Mouse (Mus musculus): ENCODE measurements around the gene Itih1. TPM values are rescaled to one million over a fixed set of nuclear protein-coding genes. Genes with fewer than 3 reads are reported as not detected.

The Itih1 gene
- 100 to 1,000 TPM in 1 of 2 experiments, 10 to 100 TPM in 1; 52.9 to 125 TPM for total RNA-seq (2021)
- long read RNA-seq, experiment 1, partial matches to known transcripts = 51 of 212 reads
- long read RNA-seq, experiment 1, other reads (novel, unspliced or antisense) = 161 of 212 reads
- long read RNA-seq, experiment 2, partial matches to known transcripts = 1 of 5 reads
- long read RNA-seq, experiment 2, other reads (novel, unspliced or antisense) = 4 of 5 reads

DNA sequence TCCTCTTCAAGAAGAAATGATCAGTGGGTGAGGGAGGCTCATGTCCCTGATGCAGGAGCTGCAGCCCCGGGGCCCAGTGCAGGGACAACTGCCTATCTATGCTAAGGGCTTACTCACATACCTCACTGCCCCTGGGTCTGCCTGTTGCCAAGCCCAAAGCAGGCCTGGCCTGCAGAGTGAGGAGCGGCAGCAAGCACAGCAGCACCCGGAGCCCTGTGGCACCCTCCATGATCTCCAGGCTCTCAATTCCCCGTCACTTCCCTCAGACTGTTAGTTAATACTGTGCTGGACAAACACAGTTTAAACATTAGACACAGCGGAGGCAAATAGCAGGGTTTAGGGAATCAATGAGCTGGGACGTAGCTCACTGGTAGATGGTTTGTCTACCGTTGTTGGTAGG, at the start of gene Itih1:
Gene Itih1 (minus strand): TSS at position 252 of the 400 bp plus-strand sequence.
- DNase-seq = no peak

DNA sequence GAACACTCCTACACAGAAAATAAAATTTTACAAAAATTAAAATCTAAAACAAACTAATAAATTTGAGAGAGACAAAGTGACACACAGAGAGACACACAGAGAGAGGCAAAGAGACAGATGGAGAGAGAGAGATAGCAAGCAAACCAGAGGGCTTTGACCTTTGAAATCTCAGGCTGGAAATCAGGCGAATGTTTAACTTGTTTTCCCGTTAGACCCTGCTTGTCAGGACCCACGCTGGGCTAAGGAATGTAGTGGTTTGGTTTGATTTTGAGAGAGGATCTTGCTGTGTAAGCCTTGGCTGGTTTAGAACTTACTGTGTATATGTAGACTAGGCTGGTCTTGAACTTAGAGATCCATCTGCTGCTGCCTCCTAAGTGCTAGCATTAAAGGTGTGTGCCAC, 33.1 kb upstream of the Itih1 start:
- DNase-seq = no peak

DNA sequence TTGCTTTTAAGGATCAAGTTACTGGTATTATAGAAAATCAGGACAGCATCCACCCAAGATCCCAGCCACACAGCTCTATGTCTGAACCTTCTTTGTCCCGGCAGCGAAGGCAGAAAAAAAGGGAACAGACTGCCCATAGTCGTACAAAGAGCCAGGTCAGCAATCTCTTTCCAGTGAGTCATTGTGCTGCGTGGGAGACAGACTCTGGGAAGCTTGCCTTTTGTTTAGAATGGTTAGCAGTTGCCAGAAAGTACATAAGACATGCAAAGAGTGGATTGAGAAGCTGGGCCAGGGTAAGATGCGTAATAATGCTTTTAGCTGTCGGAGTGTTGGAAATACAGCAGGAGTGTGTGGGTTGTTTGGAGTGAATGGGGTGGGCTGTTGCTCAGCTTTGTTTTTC, 31.1 kb upstream of the Itih1 start:
- DNase-seq = peak; percentile 37

DNA sequence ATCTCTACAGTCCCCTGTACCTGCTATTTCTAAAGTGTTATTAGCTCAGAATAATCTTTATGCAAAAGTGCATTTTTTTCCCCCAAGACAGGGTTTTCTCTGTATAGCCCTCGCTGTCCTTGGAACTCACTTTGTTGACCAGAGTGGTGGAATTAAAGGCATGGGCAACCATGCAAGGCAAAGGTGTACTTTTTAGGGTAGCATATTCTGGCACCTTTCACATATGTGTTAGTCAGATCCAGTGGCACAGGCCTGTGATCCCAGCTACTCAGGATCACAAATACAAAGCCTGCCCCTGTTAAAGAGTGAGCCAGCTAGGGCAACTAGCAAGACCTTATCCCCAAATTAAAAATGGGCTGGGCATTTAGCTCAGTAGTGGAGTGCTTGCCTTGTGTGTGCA, 17.3 kb upstream of the Itih1 start:
- no peak for DNase-seq

DNA sequence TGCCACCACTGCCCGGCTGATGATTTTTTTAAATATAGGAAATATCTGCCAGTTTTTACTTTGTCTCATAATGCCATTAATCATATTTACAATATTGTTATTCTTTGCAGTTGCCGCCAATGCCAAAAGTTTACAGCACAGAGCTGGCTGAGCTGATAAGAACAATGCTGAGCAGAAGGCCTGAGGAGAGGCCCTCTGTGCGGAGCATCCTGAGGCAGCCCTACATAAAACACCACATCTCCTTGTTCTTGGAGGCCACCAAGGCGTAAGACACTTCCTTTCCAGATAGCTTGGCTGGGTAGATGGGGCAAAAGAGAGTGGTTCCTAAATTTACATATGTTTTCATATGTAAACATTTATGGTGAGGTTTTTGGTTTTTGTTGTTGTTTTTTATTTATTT, 15.9 kb upstream of the Itih1 start:
- no peak for DNase-seq

DNA sequence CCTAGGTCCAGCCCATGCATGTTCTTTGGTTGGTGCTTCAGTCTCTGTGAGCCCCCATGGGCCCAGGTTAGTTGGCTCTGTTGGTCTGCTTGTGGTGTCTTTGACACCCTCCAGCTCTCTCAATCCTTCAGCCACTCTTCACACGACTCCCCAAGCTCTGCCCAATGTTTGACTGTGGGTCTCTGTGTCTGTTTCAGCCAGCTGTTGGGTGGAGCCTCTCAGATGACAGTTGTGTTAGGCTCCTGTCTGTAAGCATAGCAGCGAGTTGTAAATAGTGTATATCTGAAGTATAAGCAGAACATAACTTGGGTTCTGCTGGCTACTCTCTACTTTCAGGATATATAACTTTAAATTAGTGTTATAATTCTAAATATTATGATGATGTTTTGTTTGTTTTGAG, 15.4 kb upstream of the Itih1 start:
- DNase-seq = no peak

DNA sequence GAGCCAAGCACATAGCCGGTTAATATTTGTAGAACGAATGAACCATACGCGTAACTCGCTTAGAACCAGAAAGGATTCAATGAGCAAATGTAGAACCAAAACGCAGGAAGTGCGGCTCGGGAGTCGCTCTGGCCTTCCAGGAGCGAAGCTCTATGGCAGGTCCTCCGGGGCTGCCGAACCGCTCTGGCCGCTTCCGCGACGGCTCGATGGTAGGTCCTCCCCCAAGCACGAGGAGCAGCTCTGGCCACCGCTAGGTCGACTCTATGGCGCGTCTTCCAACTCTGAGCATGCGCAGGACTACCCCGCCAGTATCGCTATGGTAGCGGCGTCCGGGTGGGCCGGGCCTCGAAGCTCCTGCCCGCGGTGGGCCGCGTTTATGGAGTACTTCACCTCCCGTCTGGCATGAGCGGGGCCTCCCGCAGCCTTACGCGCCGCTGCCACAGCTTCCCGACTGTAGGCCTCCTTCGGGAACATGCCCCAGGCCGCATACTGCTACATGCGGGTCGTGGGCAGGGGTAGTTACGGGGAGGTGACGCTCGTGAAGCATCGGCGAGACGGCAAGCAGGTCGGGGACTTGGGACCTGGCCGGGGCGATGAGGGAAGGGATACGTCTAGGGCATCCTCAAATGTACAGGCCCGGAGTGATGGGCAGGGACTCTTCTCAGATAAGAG, 8.2 kb upstream of the Itih1 start, which contains the start of gene Nek4:
Gene Nek4 (plus strand): TSS at position 224 of the 672 bp plus-strand sequence.
- DNase-seq = peak; percentile 97

DNA sequence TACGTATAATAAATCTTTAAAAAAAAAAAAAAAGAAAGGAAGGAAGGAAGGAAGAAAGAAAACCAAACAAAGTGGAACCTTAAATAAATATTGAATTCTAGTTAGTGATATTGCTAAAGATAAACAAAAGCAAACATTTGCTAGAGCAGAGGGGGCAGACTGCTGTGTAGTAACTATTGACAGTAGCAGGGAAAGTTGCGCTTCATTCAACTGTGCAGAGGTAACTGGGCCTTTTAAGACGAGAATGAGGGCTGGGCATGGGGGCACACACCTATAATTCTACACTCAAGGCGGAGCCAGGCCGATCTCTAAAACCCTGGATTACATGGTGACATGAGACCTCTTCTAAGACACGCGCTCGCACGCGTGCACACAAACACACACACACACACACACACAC, 6.9 kb upstream of the Itih1 start:
- DNase-seq = no peak

DNA sequence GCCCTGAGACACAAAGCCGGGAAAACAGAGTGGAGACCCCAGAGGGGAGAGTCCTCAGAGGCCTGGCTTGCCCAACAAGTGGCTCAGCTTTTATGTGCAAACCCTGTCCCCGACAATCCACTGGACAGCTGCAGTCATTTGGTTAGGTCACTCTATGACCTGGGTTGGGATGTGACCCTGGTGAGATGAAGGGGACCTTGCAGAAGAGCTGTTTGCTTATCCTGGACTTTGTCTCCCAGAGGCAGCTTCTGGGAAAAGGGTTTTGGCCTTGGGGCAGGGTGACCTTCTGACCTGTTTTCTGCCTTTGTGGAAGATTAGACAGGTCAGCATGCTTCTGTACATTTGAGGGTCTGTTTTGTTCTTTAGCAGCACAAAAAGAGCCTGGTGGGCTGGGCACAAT, 1.7 kb upstream of the Itih1 start:
- DNase-seq = no peak

DNA sequence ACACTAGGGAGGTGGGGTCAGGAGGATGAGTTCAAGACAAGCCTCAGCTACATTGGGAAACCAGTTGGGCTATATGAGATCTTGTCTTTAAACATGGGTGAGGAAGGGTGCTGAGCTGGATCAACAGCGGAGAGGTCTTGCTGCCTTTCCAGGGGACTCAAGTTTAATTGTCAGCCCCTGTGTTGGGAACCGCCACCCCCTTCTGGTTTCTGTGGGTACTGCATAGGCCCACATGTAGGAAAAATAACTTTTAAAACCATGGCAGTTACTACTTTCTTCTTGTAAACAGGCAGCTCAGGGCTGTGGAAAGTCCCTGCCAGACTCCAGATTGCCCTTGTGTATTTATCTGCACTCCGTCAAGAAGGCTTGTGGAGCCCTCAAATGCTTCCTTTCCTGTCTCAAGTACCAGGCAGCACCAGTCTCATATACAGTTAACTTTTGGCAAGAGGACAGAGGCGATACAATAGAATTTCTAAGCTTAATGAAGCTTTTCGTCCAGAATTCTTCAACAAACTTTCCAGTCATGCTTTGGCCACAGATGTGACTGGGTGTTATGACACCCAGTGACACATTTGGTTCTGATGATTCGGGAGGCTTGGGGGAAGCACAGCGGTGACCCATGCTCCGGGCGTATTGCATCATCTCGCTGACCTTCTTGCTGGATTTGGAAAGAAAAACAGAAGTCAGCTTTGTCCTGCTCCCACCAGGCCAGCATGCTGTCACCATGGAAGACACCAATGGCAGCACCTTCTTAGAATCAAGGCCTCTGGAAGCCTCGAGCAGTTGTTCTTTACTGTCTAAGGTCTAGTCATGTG, 978 bp upstream of the Itih1 start:
- DNase-seq = peak; percentile 81

DNA sequence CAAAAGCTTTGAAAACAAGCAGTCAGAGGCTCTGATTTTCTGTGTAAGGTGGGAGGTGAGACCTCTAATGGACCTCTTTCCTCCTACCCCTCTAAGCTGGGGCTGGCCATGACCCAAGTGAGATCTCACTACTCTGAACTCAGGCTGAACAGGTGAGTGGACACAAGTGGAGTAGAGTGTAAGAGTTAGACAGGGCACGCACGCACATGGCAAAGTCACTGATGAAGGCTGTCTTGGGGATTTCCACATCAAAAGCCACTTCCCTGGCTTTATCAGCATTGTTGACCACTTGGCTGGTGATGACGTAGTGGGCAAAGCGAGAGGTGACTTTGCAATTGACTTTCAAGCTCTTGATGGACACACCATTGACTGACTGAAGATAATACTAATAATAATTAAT, 835 bp downstream of the Itih1 start:
- no peak for DNase-seq

DNA sequence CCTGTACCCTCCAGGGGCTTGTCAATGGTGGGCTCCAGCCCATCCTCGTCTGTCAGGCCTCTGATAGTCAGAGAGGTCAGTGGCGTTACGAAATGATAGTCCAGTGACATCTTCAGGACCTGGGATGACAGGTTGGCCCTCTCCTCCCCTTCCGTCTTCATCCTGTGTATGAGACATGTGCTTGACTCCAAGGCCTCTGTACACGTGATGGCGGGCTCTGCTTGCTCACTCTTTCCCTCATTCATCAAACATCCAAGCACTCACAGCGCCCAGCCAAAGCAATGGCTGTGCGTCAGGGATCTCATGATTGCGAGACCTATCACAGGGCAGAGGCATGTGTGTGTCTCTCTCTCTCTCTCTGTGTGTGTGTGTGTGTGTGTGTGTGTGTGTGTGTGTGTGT, 9.7 kb downstream of the Itih1 start:
- DNase-seq = peak; percentile 38

DNA sequence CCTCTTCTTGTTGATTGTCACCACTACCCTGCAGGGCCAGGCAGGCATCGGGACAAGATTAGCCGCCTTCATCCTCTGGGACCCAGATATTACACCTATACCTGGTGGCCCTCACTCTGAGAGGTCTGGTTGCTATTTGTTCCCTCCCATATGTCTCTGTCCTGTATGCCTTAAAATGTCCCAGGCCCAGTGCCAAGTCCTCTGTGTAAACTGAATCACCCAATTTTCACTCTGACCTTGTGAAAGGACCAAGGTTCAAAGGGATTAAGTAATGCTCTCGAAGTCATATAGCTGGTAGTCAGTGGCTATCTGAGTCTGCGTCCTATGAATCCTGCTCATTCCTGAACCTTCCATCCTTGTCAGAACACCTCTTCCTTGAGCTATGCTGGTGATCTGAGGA, 12.7 kb downstream of the Itih1 start:
- DNase-seq = peak; percentile 49

DNA sequence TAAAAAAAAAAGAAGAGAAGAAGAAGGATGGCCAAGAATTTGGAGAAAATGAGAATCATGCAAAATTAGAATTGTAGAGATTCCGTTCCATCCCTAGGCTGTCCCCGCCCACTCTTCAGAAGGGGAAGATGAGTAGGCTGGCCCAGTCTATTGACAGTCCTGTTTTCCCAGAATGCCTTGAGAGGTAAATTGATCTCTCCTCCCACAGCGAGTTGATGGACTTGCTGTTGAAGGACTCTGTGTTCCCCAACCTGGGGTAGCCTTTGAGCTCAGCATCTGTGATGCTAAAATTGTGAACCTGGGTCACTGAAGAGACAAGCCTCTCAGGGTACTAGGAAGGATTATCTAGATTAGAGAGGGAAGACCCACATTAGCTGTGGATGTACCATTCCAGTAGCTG, 17.6 kb downstream of the Itih1 start:
- no peak for DNase-seq

DNA sequence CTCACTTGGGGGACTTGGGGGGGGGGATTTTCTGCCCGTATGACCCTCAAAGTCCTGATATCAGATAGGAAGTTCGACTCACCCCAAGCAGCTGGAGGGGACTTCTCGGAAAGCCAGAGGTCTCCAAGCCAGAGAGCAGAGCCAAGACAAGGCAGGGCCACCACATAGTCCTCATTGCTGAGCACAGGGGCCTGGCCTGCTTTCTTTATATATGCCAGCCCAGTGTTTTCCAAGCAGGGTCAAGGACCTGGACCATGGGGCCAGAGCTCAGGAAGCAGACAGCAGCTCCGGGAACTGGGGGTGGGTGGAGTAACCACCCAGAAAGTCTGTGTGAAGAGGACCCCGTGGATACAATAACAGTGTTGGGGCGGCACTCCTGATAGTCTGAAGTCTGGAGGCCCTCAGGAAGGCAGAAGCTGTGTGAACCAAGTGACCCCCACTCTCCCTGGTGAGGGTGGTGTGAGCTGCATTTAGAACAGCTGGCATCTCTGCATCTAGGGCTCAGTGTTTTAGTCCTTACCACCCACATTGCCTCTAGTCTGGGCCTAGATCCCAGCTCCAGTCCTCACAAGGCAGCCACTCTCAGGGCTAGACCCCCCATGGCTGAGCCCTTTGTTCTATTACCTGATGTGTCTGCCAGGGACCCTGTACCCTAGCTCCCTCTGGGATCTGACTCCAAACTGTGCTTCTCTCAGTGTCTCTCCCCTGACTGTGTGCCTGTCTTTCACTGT, 19.5 kb downstream of the Itih1 start, which contains the start of gene Itih3:
Gene Itih3 (minus strand): TSS at position 386 of the 731 bp plus-strand sequence.
- peak; percentile 23 for DNase-seq

DNA sequence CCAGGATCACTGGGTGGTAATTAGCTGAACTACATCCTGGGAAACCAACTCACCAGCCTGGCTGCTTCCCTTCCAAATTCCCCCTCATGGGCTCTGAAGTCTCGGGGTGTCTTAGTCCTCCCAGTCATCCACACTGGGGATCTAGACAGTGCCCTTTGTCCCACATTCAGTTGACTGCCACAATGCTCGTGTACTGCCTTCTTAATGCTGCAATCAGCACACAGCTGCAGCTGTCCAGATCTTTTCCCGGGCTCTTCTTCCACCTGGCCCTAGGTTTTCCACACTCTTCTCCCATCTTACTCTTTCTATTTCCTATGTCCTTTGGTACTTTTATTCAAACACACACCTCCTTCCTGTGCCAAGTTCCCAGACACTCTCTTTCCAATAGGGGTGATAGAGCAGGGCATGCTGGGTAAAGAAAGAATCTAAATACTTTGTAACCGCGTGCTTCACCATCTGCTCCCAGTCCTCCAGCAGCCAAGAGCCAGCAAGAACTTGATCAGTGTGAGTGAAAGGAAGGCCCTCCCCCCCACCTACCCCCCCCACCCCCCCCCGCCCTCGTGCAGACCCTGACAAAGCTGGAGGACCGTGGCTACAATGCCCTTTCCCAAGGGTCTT, 20.9 kb downstream of the Itih1 start:
- no peak for DNase-seq

DNA sequence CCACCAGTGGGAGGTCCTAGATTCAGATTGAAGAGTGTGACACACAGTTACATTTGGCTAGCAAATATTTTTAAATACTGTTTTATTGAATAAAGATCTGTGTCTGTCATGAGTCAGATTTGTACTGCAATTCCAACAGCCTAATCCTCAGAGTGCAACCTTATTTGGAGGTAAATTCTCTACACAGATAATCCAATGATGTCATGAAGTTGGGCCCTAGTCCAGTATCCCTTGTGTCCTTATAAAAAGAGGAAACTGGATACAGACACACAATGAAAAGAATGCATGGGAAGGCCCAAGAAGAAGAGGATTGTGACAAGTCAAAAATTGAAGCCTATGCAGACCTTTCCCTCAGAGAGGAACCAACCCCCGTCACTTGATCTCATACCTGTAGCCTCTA, 26.6 kb downstream of the Itih1 start:
- no peak for DNase-seq

DNA sequence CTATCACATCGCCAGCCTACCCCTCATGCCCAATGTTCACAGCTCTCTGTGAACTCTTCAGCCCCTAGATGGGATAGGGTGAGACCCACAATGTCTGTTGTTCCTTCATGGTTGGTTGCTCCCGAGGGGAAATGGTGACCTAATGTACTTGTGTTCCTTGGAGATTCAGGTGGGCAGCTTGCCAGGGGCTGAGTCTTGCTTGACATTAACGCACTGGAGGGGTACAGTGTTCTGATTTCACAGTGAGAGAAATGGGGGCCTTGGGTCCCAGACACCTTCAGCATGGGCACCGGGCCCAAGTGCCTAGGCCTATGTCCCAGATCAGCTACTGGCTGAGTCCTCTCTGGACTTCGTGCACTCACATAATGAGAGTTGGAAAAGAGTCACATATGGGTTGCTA, 29.7 kb downstream of the Itih1 start:
- peak; percentile 60 for DNase-seq

DNA sequence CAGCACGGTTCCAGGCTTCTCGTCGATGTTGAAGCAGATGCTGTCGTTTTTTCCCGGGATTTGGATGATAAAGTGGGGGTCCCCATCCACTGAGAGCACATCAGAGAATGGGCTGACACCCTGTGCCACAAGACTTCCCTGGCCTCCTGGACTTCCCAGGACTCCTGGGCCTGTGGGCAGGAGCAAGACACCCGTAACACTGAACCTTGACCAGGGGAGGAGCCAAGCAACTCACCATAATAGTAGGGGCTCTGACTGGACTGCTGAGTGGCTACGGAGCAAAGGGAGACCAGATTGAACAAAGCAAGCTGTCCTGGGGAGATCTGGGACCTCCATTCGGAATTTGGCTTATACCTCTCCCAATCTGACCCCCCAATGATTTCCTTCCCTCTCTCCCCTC, 30.4 kb downstream of the Itih1 start:
- no peak for DNase-seq

DNA sequence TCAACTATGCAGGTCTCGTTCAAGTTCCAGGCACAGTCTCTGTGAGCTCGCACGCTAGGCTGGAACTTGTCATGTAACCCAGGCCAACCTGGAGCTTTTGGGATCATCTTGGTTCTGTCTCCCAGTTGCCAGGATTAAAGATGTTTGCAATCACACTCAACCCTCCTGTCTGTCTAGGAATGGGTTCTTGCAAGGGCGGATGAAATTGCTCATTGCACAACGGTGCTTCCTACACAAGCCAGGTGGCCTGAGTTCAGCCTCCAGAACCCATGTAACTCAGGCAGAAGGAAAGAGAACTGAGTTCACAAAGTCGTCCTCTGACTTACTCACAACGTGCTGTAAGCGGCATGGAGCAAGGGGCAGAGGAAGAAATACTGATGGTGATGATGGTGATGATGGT, 31.9 kb downstream of the Itih1 start:
- peak; percentile 19 for DNase-seq

DNA sequence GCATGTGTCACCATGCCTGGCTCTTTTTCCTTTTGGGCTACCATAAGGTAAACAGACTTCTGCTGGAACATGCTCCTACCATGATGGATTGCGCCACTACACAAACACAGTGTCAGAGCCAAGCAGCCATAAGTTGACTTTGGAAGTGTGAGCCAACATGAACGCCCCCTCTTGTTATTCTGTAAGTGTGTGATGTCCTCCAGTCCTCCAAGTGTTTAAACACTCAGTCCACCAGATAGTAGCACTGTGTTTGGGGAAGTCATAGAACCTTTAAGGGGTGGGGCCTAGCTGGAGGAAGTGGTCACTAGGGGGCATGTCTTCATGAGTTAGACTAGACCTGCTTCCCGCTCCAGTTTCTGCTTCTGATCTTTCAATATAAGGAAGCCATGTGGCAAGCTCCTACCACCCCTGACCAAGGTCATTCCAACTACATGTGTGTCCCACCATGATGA, 35.2 kb downstream of the Itih1 start:
- DNase-seq = no peak

DNA sequence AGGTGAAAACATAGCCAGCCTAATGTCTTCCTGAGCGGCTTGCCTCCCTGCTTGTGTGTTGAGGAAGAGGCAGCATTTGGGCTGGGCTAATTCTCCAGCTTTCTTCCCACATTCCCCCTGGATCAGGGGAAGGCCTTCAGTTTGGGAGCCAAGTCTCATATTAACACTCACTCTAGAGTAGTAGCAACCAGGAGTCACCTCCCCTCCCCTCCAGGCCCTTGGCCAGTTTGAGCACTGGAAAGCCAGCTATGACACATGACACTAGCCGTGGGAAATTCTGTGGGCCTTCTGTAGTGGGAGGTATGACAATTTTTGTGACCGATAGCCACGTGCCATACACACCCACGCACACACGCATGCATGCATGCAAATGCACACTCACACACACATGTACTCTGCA, 37.1 kb downstream of the Itih1 start:
- no peak for DNase-seq
